Mouse (Mus musculus) small intestine, adult 10 weeks (tissue): ENCODE measurements around the gene Bst1. TPM values are rescaled to one million over a fixed set of nuclear protein-coding genes. Genes with fewer than 3 reads are reported as not detected.

Experiments used
- polyA plus RNA-seq: library from polyadenylated mRNA; stranded (reverse); fragments of 350-450 nt; fragmentation: Illumina TruSeq; extraction: RNeasy Lipid Tissue Mini Kit (QIAGEN cat#74804); gene quantifications from one replicate; pipeline ENCODE4 v1.2.3, GENCODE M21; 2014; ENCODE audit warnings: low replicate concordance

The Bst1 gene
- polyA plus RNA-seq = 666 TPM

DNA sequence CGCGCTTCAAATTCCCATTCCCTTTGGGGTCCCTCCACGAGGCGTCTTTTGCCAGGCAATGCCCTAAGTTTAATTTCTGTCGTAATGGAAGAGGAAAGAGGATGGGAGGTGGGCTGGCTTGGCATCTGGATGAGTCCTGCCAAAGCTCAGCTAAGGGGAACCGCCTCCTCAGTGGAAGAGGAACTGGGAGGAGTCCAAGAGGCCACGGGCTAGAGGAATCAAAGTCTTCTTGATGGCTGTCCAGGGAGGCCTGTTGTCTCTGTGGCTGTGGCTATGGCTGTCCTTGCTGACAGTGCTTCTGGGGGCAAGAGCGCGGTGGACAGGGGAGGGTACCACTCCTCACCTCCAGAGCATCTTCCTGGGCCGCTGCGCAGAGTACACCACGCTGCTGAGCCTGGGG lies at the start of gene Bst1:
Bst1 (plus strand) TSS at position 191 of the 400 bp plus-strand sequence.

DNA sequence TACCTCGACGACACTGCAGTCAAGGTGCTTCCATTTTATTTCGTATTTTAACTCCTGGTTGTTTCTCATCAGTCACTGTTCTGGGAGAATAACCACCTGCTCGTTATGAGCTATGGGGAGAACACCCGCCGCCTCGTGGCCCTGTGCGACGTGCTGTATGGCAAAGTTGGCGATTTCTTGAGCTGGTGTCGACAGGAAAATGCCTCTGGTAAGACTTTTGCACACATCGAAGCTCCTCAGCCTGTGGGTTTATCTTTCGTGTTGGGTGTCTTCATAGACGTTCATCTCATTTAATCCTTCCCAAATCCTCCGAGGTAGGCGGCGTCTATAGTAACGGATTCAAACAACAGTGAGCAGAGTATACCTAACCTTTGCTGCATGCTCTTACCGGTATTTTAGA lies 2.9 kb downstream of the Bst1 start, which contains the start of gene Fbxl5:
Fbxl5 (minus strand) TSS at position 101 of the 400 bp plus-strand sequence.

DNA sequence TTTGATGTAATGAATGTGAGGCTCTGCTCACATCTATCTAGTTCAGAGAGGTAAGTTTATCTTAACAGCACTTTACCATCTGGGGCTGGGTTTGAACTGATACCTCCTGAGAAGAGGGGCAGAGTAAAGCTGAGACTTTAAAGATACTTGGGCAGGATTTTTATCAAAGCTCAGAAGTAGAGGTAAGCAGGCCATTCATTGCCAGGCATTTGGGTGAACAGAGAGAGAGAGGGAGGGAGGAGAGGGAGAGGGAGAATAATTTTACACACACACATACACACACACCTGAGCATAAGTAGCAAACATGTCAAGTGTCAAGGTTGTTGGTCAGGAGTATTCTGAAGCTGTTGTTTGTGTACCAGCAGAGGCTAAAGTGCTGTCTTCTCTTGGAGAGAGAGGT lies 49.6 kb downstream of the Bst1 start, which contains the start of gene Cd38:
Cd38 (plus strand) TSS at position 301 of the 400 bp plus-strand sequence.

Other genes starting within 250 kb of the Bst1 start
- 4.4 TPM for gene Cc2d2a, start 156.5 kb upstream of the Bst1 start, polyA plus RNA-seq
- 336 TPM for gene Fbxl5, start 2.8 kb downstream of the Bst1 start, polyA plus RNA-seq
- 145 TPM for gene Cd38, start 49.7 kb downstream of the Bst1 start, polyA plus RNA-seq
- gene Gm7879, start 94.3 kb downstream of the Bst1 start, polyA plus RNA-seq = 1.5 TPM
- 10.1 TPM for gene Fgfbp1, start 162.9 kb downstream of the Bst1 start, polyA plus RNA-seq